Mouse (Mus musculus) hindbrain, embryonic 15.5 days (tissue): ENCODE measurements around the gene Ssbp2. TPM values are rescaled to one million over a fixed set of nuclear protein-coding genes. Genes with fewer than 3 reads are reported as not detected.

Experiments used
- ATAC-seq: fragments of 200-750 bp; cut with Nextera tagmentation; 2 replicates; pipeline ENCODE4 v1.8.0; 2017; ENCODE audit warnings: low read depth, moderate number of reproducible peaks, moderate TSS enrichment; ENCODE audit not compliant: low FRiP score
- H3K27ac ChIP-seq: fragments of 300-500 bp; sonication (generic); replicated peaks from 2 replicates; pipeline ENCODE4 v1.5.1; 2015; ENCODE audit warnings: mild to moderate bottlenecking, inconsistent platforms
- H3K27me3 ChIP-seq: fragments of 300-500 bp; sonication (generic); 2 replicates; pipeline ENCODE4 v1.6.1; 2015; ENCODE audit warnings: control low read depth, inconsistent platforms
- H3K36me3 ChIP-seq: fragments of 300-500 bp; sonication (generic); 2 replicates; pipeline ENCODE4 v1.6.1; 2015; ENCODE audit warnings: control low read depth, inconsistent platforms
- H3K4me1 ChIP-seq: fragments of 300-500 bp; sonication (generic); replicated peaks from 2 replicates; pipeline ENCODE4 v1.6.1; 2015; ENCODE audit warnings: control low read depth, inconsistent platforms
- H3K4me2 ChIP-seq: fragments of 300-500 bp; sonication (generic); 2 replicates; pipeline ENCODE4 v1.6.1; 2015; ENCODE audit warnings: moderate library complexity, mild to moderate bottlenecking, inconsistent platforms
- H3K4me3 ChIP-seq: fragments of 300-500 bp; sonication (generic); 2 replicates; pipeline ENCODE4 v1.5.1; 2015; ENCODE audit warnings: mild to moderate bottlenecking, inconsistent platforms
- H3K9ac ChIP-seq: fragments of 300-500 bp; sonication (generic); 2 replicates; pipeline ENCODE4 v1.6.1; 2015; ENCODE audit warnings: inconsistent platforms
- H3K9me3 ChIP-seq: fragments of 300-500 bp; sonication (generic); 2 replicates; pipeline ENCODE4 v1.6.1; 2016; ENCODE audit warnings: control low read depth, inconsistent platforms
- WGBS: fragments of 180-500 bp; shearing (Covaris S2); methylation state at CpG from one replicate; pipeline ENCODE4 v1.1.7; 2015; 5-methylcytosine and 5-hydroxymethylcytosine counted together
- polyA plus RNA-seq: library from polyadenylated mRNA; unstranded; fragments of >200 nt; fragmentation: Nextera tagmentation; extraction: Ambion mirVana; gene quantifications from 2 replicates; pipeline ENCODE4 v1.2.1, GENCODE M21; 2015

The Ssbp2 gene
- polyA plus RNA-seq, 1 experiment from 2014 or later: 211 TPM

GRCm38 (mm10) chr13:91501735-91502134 is 41.7 kb downstream of the Ssbp2 start:
- Histone ChIP-seq H3K4me1 (no peaks in the 10 kb centered on the region), H3K4me3 (no peak overlapping the region), H3K36me3 (no peaks in the 10 kb centered on the region), H3K4me2 (no peak overlapping the region), H3K9me3 (no peaks in the 10 kb centered on the region), H3K9ac (no peak overlapping the region), H3K27me3 (no peaks in the 10 kb centered on the region), H3K27ac (no peak overlapping the region)
- ATAC-seq: no peak
- 94% methylated on average over 3 of the region's 3 CpGs for WGBS

GRCm38 (mm10) chr13:91502642-91503373 is 42.7 kb downstream of the Ssbp2 start:
- WGBS: 75% methylated on average over 12 of the region's 12 CpGs

GRCm38 (mm10) chr13:91508991-91509390 is 48.9 kb downstream of the Ssbp2 start:
- 83% methylated on average over 1 of the region's 1 CpGs for WGBS
- H3K27me3 ChIP-seq: no peaks in the 10 kb centered on the region
- no peak overlapping the region for H3K27ac ChIP-seq
- no peak for ATAC-seq
- H3K4me1 ChIP-seq: no peaks in the 10 kb centered on the region
- H3K9me3 ChIP-seq: no peaks in the 10 kb centered on the region
- H3K4me2 ChIP-seq: no peak overlapping the region
- no peaks in the 10 kb centered on the region for H3K36me3 ChIP-seq
- no peak overlapping the region for H3K4me3 ChIP-seq
- H3K9ac ChIP-seq: no peak overlapping the region

More at GRCm38 (mm10) chr13:91502642-91503373, 42.7 kb downstream of the Ssbp2 start:
- Histone ChIP-seq H3K4me1 (no peaks in the 10 kb centered on the region), H3K36me3 (no peaks in the 10 kb centered on the region), H3K9ac (no peak overlapping the region), H3K9me3 (no peaks in the 10 kb centered on the region), H3K27ac (no peak overlapping the region), H3K4me2 (no peak overlapping the region), H3K27me3 (no peaks in the 10 kb centered on the region), H3K4me3 (no peak overlapping the region)
- ATAC-seq: no peak

- no peak overlapping the region for H3K4me3 ChIP-seq
- no peak overlapping the region for H3K4me2 ChIP-seq
- WGBS: 83% methylated on average over 2 of the region's 2 CpGs
- H3K36me3 ChIP-seq: no peaks in the 10 kb centered on the region
- no peak overlapping the region for H3K9ac ChIP-seq
- ATAC-seq: no peak
- H3K27ac ChIP-seq: no peak overlapping the region
- no peaks in the 10 kb centered on the region for H3K27me3 ChIP-seq
- H3K4me1 ChIP-seq: no peaks in the 10 kb centered on the region
- no peaks in the 10 kb centered on the region for H3K9me3 ChIP-seq
Measured at GRCm38 (mm10) chr13:91509467-91509866, 49.4 kb downstream of the Ssbp2 start.

- Histone ChIP-seq H3K27ac (no peak overlapping the region), H3K4me3 (no peak overlapping the region), H3K9ac (no peak overlapping the region), H3K4me1 (no peaks in the 10 kb centered on the region; the same call in 1 of the 2 replicates), H3K9me3 (no peaks in the 10 kb centered on the region), H3K4me2 (no peak overlapping the region), H3K27me3 (no peaks in the 10 kb centered on the region), H3K36me3 (no peaks in the 10 kb centered on the region)
- ATAC-seq: no peak
- whole genome bisulfite sequencing: 94% methylated on average over 4 of the region's 4 CpGs
Measured at GRCm38 (mm10) chr13:91514979-91515378, 54.9 kb downstream of the Ssbp2 start.

GRCm38 (mm10) chr13:91520073-91520750 is 60.1 kb downstream of the Ssbp2 start:
- Histone ChIP-seq H3K27me3 (no peaks in the 10 kb centered on the region), H3K9ac (no peak overlapping the region), H3K4me1 (no peaks in the 10 kb centered on the region; the same call in 1 of the 2 replicates), H3K4me3 (no peak overlapping the region), H3K27ac (no peak overlapping the region), H3K36me3 (no peaks in the 10 kb centered on the region), H3K4me2 (no peak overlapping the region), H3K9me3 (no peaks in the 10 kb centered on the region)
- WGBS: 27% methylated on average over 4 of the region's 4 CpGs
- no peak for ATAC-seq

- no peak overlapping the region for H3K27ac ChIP-seq
- H3K9ac ChIP-seq: no peak overlapping the region
- H3K27me3 ChIP-seq: no peaks in the 10 kb centered on the region
- 100% methylated on average over 1 of the region's 1 CpGs for WGBS
- no peak overlapping the region for H3K4me2 ChIP-seq
- no peak for ATAC-seq
- no peaks in the 10 kb centered on the region for H3K9me3 ChIP-seq
- H3K4me3 ChIP-seq: no peak overlapping the region
- no peaks in the 10 kb centered on the region; the same call in 1 of the 2 replicates for H3K4me1 ChIP-seq
- H3K36me3 ChIP-seq: no peaks in the 10 kb centered on the region
Measured at GRCm38 (mm10) chr13:91520968-91521367, 60.9 kb downstream of the Ssbp2 start.

- H3K27ac ChIP-seq: no peak overlapping the region
- H3K9me3 ChIP-seq: no peaks in the 10 kb centered on the region
- H3K4me1 ChIP-seq: no peaks in the 10 kb centered on the region
- 93% methylated on average over 12 of the region's 12 CpGs for WGBS
- H3K4me2 ChIP-seq: no peak overlapping the region
- H3K36me3 ChIP-seq: no peaks in the 10 kb centered on the region
- H3K9ac ChIP-seq: no peak overlapping the region
- no peak overlapping the region for H3K4me3 ChIP-seq
- ATAC-seq: no peak
- H3K27me3 ChIP-seq: no peaks in the 10 kb centered on the region
Measured at GRCm38 (mm10) chr13:91526058-91526457, 66.0 kb downstream of the Ssbp2 start.

DNA sequence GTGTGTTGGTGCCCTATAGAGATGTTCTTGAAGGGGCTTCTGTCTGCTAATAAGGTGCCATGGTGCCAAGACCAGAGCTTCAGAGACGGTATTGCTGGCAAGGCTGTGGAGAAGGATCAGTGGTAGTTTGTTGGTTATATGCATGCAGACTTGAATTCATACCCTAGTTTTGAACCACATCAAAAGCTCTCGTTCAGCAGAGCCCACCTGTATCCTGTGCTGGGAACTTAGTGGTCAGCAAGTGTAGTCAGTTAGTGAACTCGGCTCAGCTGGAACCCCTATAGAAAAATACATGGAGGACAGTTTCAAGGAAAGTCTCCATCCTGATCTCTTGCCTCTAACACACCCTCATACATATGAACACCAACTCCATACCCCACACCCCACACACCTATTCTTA is 69.7 kb downstream of the Ssbp2 start:
- Histone ChIP-seq H3K9me3 (no peaks in the 10 kb centered on the region), H3K36me3 (peaks cover 8% of the 10 kb centered on the region), H3K27ac (no peak overlapping the region), H3K9ac (no peak overlapping the region), H3K4me2 (no peak overlapping the region), H3K4me1 (no peaks in the 10 kb centered on the region), H3K4me3 (no peak overlapping the region), H3K27me3 (no peaks in the 10 kb centered on the region)
- WGBS: 98% methylated on average over 3 of the region's 3 CpGs
- no peak for ATAC-seq

DNA sequence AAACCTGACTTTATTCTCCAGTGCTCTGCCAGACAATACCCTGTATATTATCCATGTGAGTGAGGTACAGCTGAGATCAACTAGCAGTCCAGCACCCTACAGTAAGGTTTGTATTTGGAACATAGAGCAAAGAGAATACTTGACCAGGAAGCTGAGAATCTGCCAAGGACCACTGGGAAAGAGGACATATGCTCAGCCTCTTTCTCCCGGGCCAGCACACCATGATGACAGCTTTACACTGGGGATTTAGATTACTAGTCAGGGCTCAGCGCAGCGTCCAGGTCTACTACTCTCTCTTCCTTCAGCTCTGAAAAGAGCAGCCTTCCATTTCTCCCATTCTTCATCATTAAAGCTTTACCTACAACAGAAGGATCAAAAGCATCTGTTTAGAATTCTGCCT is 76.6 kb downstream of the Ssbp2 start:
- Histone ChIP-seq H3K27me3 (no peaks in the 10 kb centered on the region), H3K4me3 (no peak overlapping the region), H3K9me3 (no peaks in the 10 kb centered on the region), H3K9ac (no peak overlapping the region), H3K4me2 (no peak overlapping the region), H3K4me1 (no peaks in the 10 kb centered on the region), H3K36me3 (peaks cover 8% of the 10 kb centered on the region), H3K27ac (no peak overlapping the region)
- ATAC-seq: no peak
- 72% methylated on average over 3 of the region's 3 CpGs for WGBS

DNA sequence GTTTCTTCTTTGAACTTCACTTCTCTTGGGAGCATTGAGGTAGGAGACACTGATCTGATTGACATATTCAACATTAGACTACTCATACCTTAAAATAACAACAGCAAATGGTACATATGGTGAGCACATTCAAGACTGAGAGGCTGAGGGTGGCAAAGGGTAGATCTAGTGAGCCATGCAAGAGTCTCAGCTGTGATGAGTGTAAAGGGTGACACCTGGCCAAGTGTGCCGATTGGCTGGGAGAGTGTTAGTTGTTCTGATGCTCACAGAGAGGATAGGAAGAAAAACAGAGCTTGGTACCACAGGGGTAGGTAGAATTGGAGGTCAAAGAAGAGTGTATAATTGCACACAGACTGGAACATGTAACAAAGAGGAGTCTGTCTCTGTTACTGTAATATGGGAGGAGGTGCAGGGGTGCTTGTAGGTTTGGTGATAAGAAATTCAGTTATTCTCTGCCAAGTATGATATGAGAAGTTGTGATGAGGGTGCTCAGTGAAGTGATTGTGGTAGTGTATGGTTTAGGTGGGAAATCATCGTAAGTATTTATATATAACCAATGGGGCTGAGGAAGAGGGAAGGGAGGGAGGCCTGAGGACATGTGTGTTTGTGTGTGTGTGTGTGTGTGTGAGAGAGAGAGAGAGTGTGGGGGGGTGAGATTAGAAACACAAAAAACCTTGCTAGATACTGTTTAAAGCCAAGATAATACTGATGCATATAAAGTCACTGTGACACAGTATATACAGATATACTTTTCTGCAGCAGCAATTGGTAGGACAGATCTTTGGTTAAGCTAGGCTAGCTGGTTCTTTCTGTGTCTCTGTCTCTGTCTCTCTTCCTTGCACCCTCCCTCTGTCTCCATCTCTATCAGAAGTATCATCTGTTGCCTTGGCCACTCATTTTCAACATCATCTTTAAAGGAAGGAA is 80.3 kb downstream of the Ssbp2 start:
- Histone ChIP-seq H3K27me3 (no peaks in the 10 kb centered on the region), H3K4me1 (no peaks in the 10 kb centered on the region), H3K9ac (no peak overlapping the region), H3K36me3 (no peaks in the 10 kb centered on the region), H3K9me3 (no peaks in the 10 kb centered on the region), H3K27ac (no peak overlapping the region), H3K4me2 (no peak overlapping the region), H3K4me3 (no peak overlapping the region)
- ATAC-seq: no peak
- 94% methylated on average over 2 of the region's 2 CpGs for WGBS

- Histone ChIP-seq H3K36me3 (no peaks in the 10 kb centered on the region), H3K4me1 (no peaks in the 10 kb centered on the region), H3K27me3 (no peaks in the 10 kb centered on the region), H3K9ac (no peak overlapping the region), H3K9me3 (no peaks in the 10 kb centered on the region), H3K27ac (no peak overlapping the region), H3K4me2 (no peak overlapping the region), H3K4me3 (no peak overlapping the region)
- no peak for ATAC-seq
- 90% methylated on average over 6 of the region's 6 CpGs for WGBS
Measured at GRCm38 (mm10) chr13:91541069-91541429, 81.0 kb downstream of the Ssbp2 start.
